Mouse (Mus musculus): ENCODE measurements at regions not wholly inside any gene's neighbourhood (a gene's known extent, or its start where the extent isn't known, plus 50 kb on each side); places are given as distances from the start of the nearest gene placed in this dataset.

GRCm38 (mm10) chr16:24238075-24238555 is 155.2 kb upstream of the Lpp start:
- WGBS: 78% methylated on average over 3 of the region's 3 CpGs
- no peak for DNase-seq (ENCODE audit: extremely low spot score, low spot score)
- H3K4me1 ChIP-seq: no peaks in the 10 kb centered on the region
- H3K27me3 ChIP-seq (ENCODE audit: poor library complexity, severe bottlenecking): no peaks in the 10 kb centered on the region
- H3K9me3 ChIP-seq: no peaks in the 10 kb centered on the region
- H3K36me3 ChIP-seq (replicated peaks): no peaks in the 10 kb centered on the region
- H3K27ac ChIP-seq: no peak overlapping the region
- no peak overlapping the region for H3K4me3 ChIP-seq

GRCm38 (mm10) chr16:24237425-24237824 is 155.9 kb upstream of the Lpp start:
- Histone ChIP-seq H3K9me3 (no peaks in the 10 kb centered on the region), H3K36me3 (replicated peaks) (no peaks in the 10 kb centered on the region), H3K4me3 (no peak overlapping the region), H3K27ac (no peak overlapping the region), H3K27me3 (ENCODE audit: poor library complexity, severe bottlenecking) (no peaks in the 10 kb centered on the region), H3K4me1 (no peaks in the 10 kb centered on the region)
- DNase-seq (ENCODE audit: extremely low spot score, low spot score): no peak
- 87% methylated on average over 3 of the region's 3 CpGs for WGBS

DNA sequence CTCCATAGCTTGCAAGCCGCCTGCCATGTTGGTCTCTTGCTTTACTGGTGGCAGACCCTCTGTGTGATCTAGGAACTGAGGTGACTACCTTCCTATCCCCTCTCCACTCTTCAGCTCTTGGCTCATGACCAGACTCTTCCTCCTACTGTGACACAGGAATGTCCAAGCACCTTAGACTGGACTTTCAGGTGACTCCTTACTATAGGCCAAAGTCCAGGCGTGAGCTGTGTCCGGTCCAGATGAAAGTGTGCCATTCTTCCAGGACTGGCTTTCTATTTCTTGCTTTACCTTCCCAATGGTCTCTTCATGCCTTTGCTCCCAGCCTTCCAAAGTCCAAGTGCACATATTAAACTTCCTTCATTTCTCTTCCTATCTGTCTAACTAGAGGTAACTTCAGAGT is 156.3 kb upstream of the Lpp start:
- Histone ChIP-seq H3K27ac (no peak overlapping the region), H3K4me1 (no peaks in the 10 kb centered on the region), H3K36me3 (replicated peaks) (no peaks in the 10 kb centered on the region), H3K4me3 (no peak overlapping the region), H3K9me3 (no peaks in the 10 kb centered on the region), H3K27me3 (ENCODE audit: poor library complexity, severe bottlenecking) (no peaks in the 10 kb centered on the region)
- WGBS: 92% methylated on average over 3 of the region's 3 CpGs
- DNase-seq (ENCODE audit: extremely low spot score, low spot score): no peak

DNA sequence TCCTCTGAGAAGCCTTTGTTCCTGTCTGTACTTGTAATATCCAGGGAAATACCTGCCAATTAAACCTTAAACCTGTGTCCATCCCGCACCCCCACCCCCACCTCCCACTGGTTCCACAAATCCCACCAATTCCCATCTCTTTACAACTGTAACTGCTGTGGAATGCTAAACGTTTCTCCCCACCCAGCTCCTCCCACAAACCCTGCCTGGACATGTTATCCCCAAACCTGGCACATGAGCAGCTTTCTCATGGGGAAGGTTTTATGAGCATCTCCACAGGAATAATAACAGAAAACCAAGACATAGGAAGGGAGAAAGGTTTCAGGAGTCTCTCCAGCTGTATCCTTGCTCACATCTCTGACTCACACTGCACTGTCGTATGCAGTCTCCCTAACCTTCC is 156.8 kb upstream of the Lpp start:
- Histone ChIP-seq H3K36me3 (replicated peaks) (no peaks in the 10 kb centered on the region), H3K4me3 (no peak overlapping the region), H3K27ac (no peak overlapping the region), H3K27me3 (ENCODE audit: poor library complexity, severe bottlenecking) (no peaks in the 10 kb centered on the region), H3K9me3 (no peaks in the 10 kb centered on the region), H3K4me1 (no peaks in the 10 kb centered on the region)
- no peak for DNase-seq (ENCODE audit: extremely low spot score, low spot score)
- WGBS: 76% methylated on average over 3 of the region's 3 CpGs

- H3K9me3 ChIP-seq: no peaks in the 10 kb centered on the region
- WGBS: 88% methylated on average over 11 of the region's 11 CpGs
These were observed 158.5 kb upstream of the Lpp start for GRCm38 (mm10) chr16:24234795-24235194.

DNA sequence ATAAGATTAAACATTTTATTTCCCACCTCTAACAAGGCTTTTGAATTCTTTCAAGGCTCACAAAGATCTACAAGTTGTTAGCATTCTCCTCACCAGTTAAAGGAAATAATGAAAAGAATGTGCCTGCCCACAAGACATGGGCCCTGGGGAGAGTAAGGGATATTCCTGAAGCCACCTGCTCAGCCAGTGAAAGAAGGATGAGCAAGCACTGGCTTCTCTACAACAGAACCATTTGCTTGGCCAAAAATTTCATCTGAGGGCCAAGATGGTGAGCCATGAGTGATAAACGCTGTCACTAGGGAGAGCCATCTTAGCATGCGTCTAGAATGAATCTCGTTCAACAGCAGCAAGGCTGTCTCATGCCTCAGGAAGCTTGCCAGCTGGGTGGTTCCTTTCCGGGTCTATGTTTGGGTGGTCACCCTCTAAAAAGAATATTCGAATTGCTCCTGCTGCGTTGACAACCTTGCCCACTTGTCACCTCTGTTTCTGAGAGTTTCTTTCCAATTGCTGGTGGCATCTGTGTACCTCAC is 161.2 kb upstream of the Lpp start:
- Histone ChIP-seq H3K36me3 (replicated peaks) (no peaks in the 10 kb centered on the region), H3K27ac (no peak overlapping the region), H3K9me3 (no peaks in the 10 kb centered on the region), H3K27me3 (ENCODE audit: poor library complexity, severe bottlenecking) (no peaks in the 10 kb centered on the region), H3K4me3 (no peak overlapping the region), H3K4me1 (0 out of 2 replicates have a peak, but pooled peaks cover 5% of the 10 kb centered on the region)
- WGBS: 89% methylated on average over 6 of the region's 6 CpGs
- DNase-seq (ENCODE audit: extremely low spot score, low spot score): no peak

More at GRCm38 (mm10) chr16:24234795-24235194, 158.5 kb upstream of the Lpp start:
- Histone ChIP-seq H3K27ac (no peak overlapping the region), H3K4me1 (no peaks in the 10 kb centered on the region), H3K4me3 (no peak overlapping the region), H3K27me3 (ENCODE audit: poor library complexity, severe bottlenecking) (no peaks in the 10 kb centered on the region), H3K36me3 (replicated peaks) (no peaks in the 10 kb centered on the region)
- DNase-seq (ENCODE audit: extremely low spot score, low spot score): no peak

- Histone ChIP-seq H3K36me3 (replicated peaks) (no peaks in the 10 kb centered on the region), H3K27me3 (ENCODE audit: poor library complexity, severe bottlenecking) (no peaks in the 10 kb centered on the region), H3K9me3 (no peaks in the 10 kb centered on the region), H3K4me3 (no peak overlapping the region), H3K4me1 (0 out of 2 replicates have a peak, but pooled peaks cover 5% of the 10 kb centered on the region), H3K27ac (no peak overlapping the region)
- no peak for DNase-seq (ENCODE audit: extremely low spot score, low spot score)
- 79% methylated on average over 5 of the region's 5 CpGs for WGBS
These were observed 161.8 kb upstream of the Lpp start for GRCm38 (mm10) chr16:24231506-24231905.

DNA sequence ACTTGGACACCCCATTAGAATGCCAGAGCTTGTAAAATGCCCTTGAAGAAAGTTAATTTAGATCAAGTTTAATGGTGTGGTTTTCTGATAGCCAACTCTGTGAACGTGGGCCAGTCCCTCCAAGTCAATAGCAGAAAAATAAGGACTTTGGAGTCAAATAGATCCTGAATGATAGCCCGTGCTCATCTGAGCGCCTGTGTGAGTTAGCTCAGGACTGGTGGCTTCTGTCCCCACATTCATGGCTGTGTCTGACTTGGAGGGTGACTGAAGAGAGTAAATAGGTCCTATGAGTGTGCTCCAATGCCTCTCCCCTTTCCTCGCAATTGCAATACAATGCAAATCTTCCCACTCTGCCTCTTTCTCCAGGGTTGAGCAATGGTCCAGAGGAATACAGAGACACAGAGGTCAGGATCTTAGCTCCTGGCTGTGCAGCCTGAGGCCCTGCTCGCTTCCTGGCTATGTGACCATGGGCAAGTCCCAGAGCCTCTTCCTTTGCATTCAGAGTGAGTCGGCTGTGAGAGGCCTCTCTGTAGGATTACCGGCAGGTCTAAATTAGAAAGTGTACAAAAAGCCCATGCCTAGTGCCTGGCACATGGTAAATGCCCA is 164.2 kb upstream of the Lpp start:
- Histone ChIP-seq H3K27ac (no peak overlapping the region), H3K4me1 (0 out of 2 replicates have a peak, but pooled peaks cover 5% of the 10 kb centered on the region), H3K27me3 (ENCODE audit: poor library complexity, severe bottlenecking) (no peaks in the 10 kb centered on the region), H3K4me3 (no peak overlapping the region), H3K9me3 (no peaks in the 10 kb centered on the region), H3K36me3 (replicated peaks) (no peaks in the 10 kb centered on the region)
- DNase-seq (ENCODE audit: extremely low spot score, low spot score): no peak
- 83% methylated on average over 7 of the region's 7 CpGs for WGBS

- no peak for DNase-seq (ENCODE audit: extremely low spot score, low spot score)
- Histone ChIP-seq H3K27ac (no peak overlapping the region), H3K36me3 (replicated peaks) (no peaks in the 10 kb centered on the region), H3K4me3 (no peak overlapping the region), H3K27me3 (ENCODE audit: poor library complexity, severe bottlenecking) (no peaks in the 10 kb centered on the region), H3K9me3 (no peaks in the 10 kb centered on the region), H3K4me1 (0 out of 2 replicates have a peak, but pooled peaks cover 5% of the 10 kb centered on the region)
- 92% methylated on average over 4 of the region's 4 CpGs for WGBS
These were observed 167.4 kb upstream of the Lpp start for GRCm38 (mm10) chr16:24225897-24226296.

- Histone ChIP-seq H3K27me3 (ENCODE audit: poor library complexity, severe bottlenecking) (no peaks in the 10 kb centered on the region), H3K9me3 (no peaks in the 10 kb centered on the region), H3K27ac (no peak overlapping the region), H3K36me3 (replicated peaks) (no peaks in the 10 kb centered on the region), H3K4me1 (0 out of 2 replicates have a peak, but pooled peaks cover 5% of the 10 kb centered on the region), H3K4me3 (no peak overlapping the region)
- no peak for DNase-seq (ENCODE audit: extremely low spot score, low spot score)
- WGBS: 85% methylated on average over 1 of the region's 1 CpGs
These were observed 168.2 kb upstream of the Lpp start for GRCm38 (mm10) chr16:24225090-24225489.

DNA sequence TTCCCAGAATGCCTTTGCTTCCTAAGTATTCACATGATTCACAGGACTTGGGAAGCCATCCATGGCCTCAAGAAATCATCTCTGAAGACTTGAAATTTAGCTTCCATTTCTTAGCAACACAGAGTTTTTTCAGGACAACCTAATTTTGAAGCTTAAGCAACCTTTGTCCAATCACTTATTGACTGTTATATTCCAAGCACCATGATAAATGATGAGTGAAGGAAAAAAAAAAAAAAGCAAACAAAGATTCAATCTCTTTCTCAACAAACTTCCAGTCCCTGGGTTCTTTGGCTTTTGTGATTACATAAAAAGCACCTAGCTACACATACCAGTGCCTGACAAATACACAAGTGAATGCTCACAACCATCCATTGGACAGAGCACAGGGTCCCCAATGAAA is 169.4 kb upstream of the Lpp start:
- H3K4me1 ChIP-seq: peaks cover 3% of the 10 kb centered on the region; the same call in 1 of the 2 replicates
- no peak for DNase-seq (ENCODE audit: extremely low spot score, low spot score)

DNA sequence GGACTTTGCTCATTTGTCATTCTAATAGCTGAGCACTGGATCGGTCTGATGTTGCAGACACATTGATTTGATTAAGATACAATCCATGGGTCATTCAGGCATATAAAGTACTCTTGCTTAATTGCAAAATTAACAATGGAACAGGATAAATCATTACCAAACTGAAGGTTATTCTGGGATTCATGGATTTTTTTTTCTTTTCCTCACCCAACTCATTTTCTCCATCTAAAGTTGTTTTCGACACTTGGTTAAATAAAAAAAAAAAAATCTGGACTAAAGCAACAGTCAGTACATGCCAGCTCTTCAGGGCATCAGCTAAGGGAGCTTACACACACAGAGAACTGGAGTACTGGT is 169.8 kb upstream of the Lpp start:
- H3K27me3 ChIP-seq (ENCODE audit: poor library complexity, severe bottlenecking): no peaks in the 10 kb centered on the region
- H3K9me3 ChIP-seq: no peaks in the 10 kb centered on the region
- no peaks in the 10 kb centered on the region for H3K36me3 ChIP-seq (replicated peaks)
- no peak for DNase-seq (ENCODE audit: extremely low spot score, low spot score)
- H3K27ac ChIP-seq: no peak overlapping the region
- no peak overlapping the region for H3K4me3 ChIP-seq
- 82% methylated on average over 2 of the region's 2 CpGs for WGBS
- H3K4me1 ChIP-seq: peaks cover 7% of the 10 kb centered on the region

More for the DNA sequence above, 169.4 kb upstream of the Lpp start:
- Histone ChIP-seq H3K27me3 (ENCODE audit: poor library complexity, severe bottlenecking) (no peaks in the 10 kb centered on the region), H3K4me3 (no peak overlapping the region), H3K36me3 (replicated peaks) (no peaks in the 10 kb centered on the region), H3K27ac (no peak overlapping the region), H3K9me3 (no peaks in the 10 kb centered on the region)

- Histone ChIP-seq H3K9me3 (no peaks in the 10 kb centered on the region), H3K36me3 (replicated peaks) (no peaks in the 10 kb centered on the region), H3K27me3 (ENCODE audit: poor library complexity, severe bottlenecking) (no peaks in the 10 kb centered on the region), H3K4me3 (no peak overlapping the region), H3K27ac (no peak overlapping the region), H3K4me1 (peaks cover 13% of the 10 kb centered on the region)
- DNase-seq (ENCODE audit: extremely low spot score, low spot score): no peak
- 85% methylated on average over 5 of the region's 5 CpGs for WGBS
These were observed 170.4 kb upstream of the Lpp start for GRCm38 (mm10) chr16:24222759-24223526.

Measured in forebrain, embryonic 10.5 days (tissue).